ENCODE assay signal across 12 mouse cellular contexts in the genomic region with DNA sequence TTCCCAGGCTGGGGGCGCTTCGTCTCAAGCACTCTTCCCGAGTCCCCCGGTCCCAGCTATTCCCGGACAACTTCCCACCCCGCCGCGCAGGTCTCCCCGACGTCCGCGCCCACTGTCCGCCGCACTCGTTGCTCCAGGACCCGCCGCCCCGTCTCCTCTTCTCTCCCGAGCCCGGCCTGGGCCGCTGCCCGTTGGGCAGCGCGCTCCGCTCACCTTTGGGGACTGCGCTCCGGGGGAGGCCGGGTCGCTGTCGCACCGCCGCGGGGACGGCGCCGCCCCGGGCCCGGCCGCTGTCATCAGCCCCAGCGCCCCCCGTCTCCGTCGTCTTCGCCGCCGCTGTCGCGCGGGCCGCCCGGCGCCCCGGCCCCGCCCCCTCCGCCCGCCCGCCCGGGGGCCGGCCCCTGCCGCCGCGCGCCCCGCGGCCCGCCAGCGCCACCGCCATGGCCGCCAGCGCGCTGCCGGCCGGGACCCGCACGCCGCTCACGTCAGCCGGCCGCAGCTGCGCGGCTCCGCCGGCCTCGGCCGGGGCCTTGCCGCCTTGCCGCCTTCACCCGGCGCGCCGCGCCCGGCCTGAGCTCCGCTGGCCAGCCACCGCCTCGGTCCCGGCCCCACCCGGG. TPM values are rescaled to one million over a fixed set of nuclear protein-coding genes. Genes with fewer than 3 reads are reported as not detected.
DNase-seq lines count a peak whose midpoint lies in the region; ATAC-seq and TF ChIP-seq lines count a peak whose summit lies in the region.
"Not testable (repeated sequence)": the region's sequence is repeated elsewhere in the genome, so short reads cannot be mapped to it uniquely, and the experiment has no call there.
"Had no signal": no experiment of that assay in that cellular context is flagged by ENCODE, and none has a peak within 500 bp of the region (broad histone marks: within the 10 kb centered on the region; RNA-seq: fewer than 3 reads in every experiment).

No protein-coding gene starts in this region.

- not testable (repeated sequence) for H3K4me1 ChIP-seq in forebrain, embryonic 14.5 days (ENCODE audit: control insufficient read depth, insufficient read depth, low read length); heart, embryonic 15.5 days (replicated peaks); limb, embryonic 12.5 days (replicated peaks); liver, postnatal 0 days (ENCODE audit: insufficient read depth); midbrain, embryonic 15.5 days; stomach, embryonic 16.5 days (ENCODE audit: control insufficient read depth, insufficient read depth, low read length)

- TF ChIP-seq EP300 in liver, postnatal 0 days (IDR thresholded peaks at IDR 0.05; ENCODE audit: low read depth), result not testable (repeated sequence)

- not testable (repeated sequence) for H3K4me2 ChIP-seq in forebrain, embryonic 14.5 days (ENCODE audit: low read length); heart, embryonic 15.5 days; limb, embryonic 12.5 days; liver, postnatal 0 days (ENCODE audit: low read depth, low read length); midbrain, embryonic 15.5 days; stomach, embryonic 16.5 days (ENCODE audit: low read depth, low read length)

- H3K27me3 ChIP-seq in forebrain, embryonic 14.5 days (replicated peaks; ENCODE audit: control insufficient read depth, insufficient read depth, low read length); heart, embryonic 15.5 days; limb, embryonic 12.5 days; liver, postnatal 0 days (ENCODE audit: insufficient read depth, low read length); midbrain, embryonic 15.5 days (replicated peaks); stomach, embryonic 16.5 days (ENCODE audit: control insufficient read depth, insufficient read depth, low read length): not testable (repeated sequence)

- H3K9me3 ChIP-seq in forebrain, embryonic 14.5 days (replicated peaks; ENCODE audit: control insufficient read depth, low read length); heart, embryonic 15.5 days (replicated peaks); limb, embryonic 12.5 days; liver, postnatal 0 days (ENCODE audit: low read length); midbrain, embryonic 15.5 days; stomach, embryonic 16.5 days (replicated peaks; ENCODE audit: control insufficient read depth, low read length): not testable (repeated sequence)

- ATAC-seq in common myeloid progenitor, adult 5-6 weeks (replicated peaks; ENCODE audit: low read depth, poor library complexity, severe bottlenecking), result 0 out of 2 replicates have a peak, but pooled peaks have one; percentile 2
- ATAC-seq in forebrain, embryonic 14.5 days, result peak; percentile 78
- ATAC-seq in heart, embryonic 15.5 days (replicated peaks; ENCODE audit: insufficient number of reproducible peaks, insufficient read depth, low FRiP score, low read depth), result peak; percentile 85
- ATAC-seq in inflammation-experienced regulatory T-cells, adult 6 months, result peak; percentile 60
- peak; percentile 71 for ATAC-seq in limb, embryonic 12.5 days (ENCODE audit: insufficient number of reproducible peaks, insufficient read depth, low FRiP score, low TSS enrichment, low read depth)
- ATAC-seq in liver, postnatal 0 days, result peak; percentile 80
- peak; percentile 89 for ATAC-seq in midbrain, embryonic 15.5 days (replicated peaks)
- ATAC-seq in stomach, embryonic 16.5 days (ENCODE audit: insufficient read depth, low FRiP score), result peak; percentile 85

- not testable (repeated sequence) for DNase-seq in forebrain, embryonic 14.5 days (ENCODE audit: low spot score); liver, postnatal 0 days

- not testable (repeated sequence) for TF ChIP-seq CTCF in liver, postnatal 0 days (IDR thresholded peaks at IDR 0.05; ENCODE audit: low read depth)

- H3K36me3 ChIP-seq in forebrain, embryonic 14.5 days (ENCODE audit: control insufficient read depth, insufficient read depth, low read length); heart, embryonic 15.5 days; limb, embryonic 12.5 days; liver, postnatal 0 days (replicated peaks; ENCODE audit: insufficient read depth, low read length); midbrain, embryonic 15.5 days (replicated peaks); stomach, embryonic 16.5 days (ENCODE audit: control insufficient read depth, insufficient read depth, low read length): not testable (repeated sequence)

- not testable (repeated sequence) for H3K9ac ChIP-seq in forebrain, embryonic 14.5 days (ENCODE audit: low read length); heart, embryonic 15.5 days; limb, embryonic 12.5 days (replicated peaks); liver, postnatal 0 days (replicated peaks); midbrain, embryonic 15.5 days; stomach, embryonic 16.5 days (ENCODE audit: low read length)

- not testable (repeated sequence) for H3K27ac ChIP-seq in forebrain, embryonic 14.5 days (ENCODE audit: low read depth, low read length); heart, embryonic 15.5 days; limb, embryonic 12.5 days; liver, postnatal 0 days (ENCODE audit: low read depth); midbrain, embryonic 15.5 days; stomach, embryonic 16.5 days (ENCODE audit: low read length)

- WGBS in forebrain, embryonic 14.5 days, result no CpG with 5 or more reads among the region's 98 CpGs
- no CpG with 5 or more reads among the region's 98 CpGs for WGBS in heart, embryonic 15.5 days
- WGBS in limb, embryonic 12.5 days, result no CpG with 5 or more reads among the region's 98 CpGs
- no CpG with 5 or more reads among the region's 98 CpGs for WGBS in liver, postnatal 0 days (ENCODE audit: insufficient replicate concordance)
- WGBS in midbrain, embryonic 15.5 days, result no CpG with 5 or more reads among the region's 98 CpGs
- no CpG with 5 or more reads among the region's 98 CpGs for WGBS in stomach, embryonic 16.5 days

- not testable (repeated sequence) for H3K4me3 ChIP-seq in forebrain, embryonic 14.5 days (ENCODE audit: low read depth, low read length); heart, embryonic 15.5 days; limb, embryonic 12.5 days (replicated peaks); liver, postnatal 0 days (ENCODE audit: low read depth, low read length); midbrain, embryonic 15.5 days; stomach, embryonic 16.5 days (replicated peaks; ENCODE audit: low read length)

RNA-seq across cellular contexts. Expression of a gene that starts 14.0 kb away (rescaled TPM):
- total RNA-seq in common myeloid progenitor, adult 5-6 weeks (2017), result 2.6 TPM in 1 of 2 replicates, not detected in the other
- polyA plus RNA-seq in forebrain, embryonic 14.5 days (2014; fragmentation: Nextera tagmentation; extraction: Ambion mirVana), result 0.62 and 0.78 TPM in 2 replicates
- polyA plus RNA-seq in heart, embryonic 15.5 days (2015; fragmentation: Nextera tagmentation; extraction: Ambion mirVana), result 0.94 TPM in 1 of 2 replicates, not detected in the other
- polyA plus RNA-seq in inflammation-experienced regulatory T-cells, adult 6 months (2017; shearing (Covaris generic)), result 1 to 10 TPM in 2 of 3 experiments, not detected in 1; 1.8 to 2.0 TPM
- not detected in 2 replicates for polyA plus RNA-seq in limb, embryonic 12.5 days (2016; fragmentation: Nextera tagmentation; extraction: Ambion mirVana)
- 1.8 and 1.9 TPM in 2 replicates for polyA plus RNA-seq in liver, postnatal 0 days (2015; fragmentation: Nextera tagmentation; extraction: Ambion mirVana)
- 1.6 TPM in 1 of 2 replicates, not detected in the other for polyA plus RNA-seq in midbrain, embryonic 15.5 days (2015; fragmentation: Nextera tagmentation; extraction: Ambion mirVana)
- 0.30 TPM in 1 of 2 replicates, not detected in the other for polyA plus RNA-seq in stomach, embryonic 16.5 days (2015; fragmentation: Nextera tagmentation; extraction: Ambion mirVana)
- total RNA-seq: adrenal gland, postnatal 10 days; layer of hippocampus, postnatal 25 days; left cerebral cortex, postnatal 36 days; monocyte, adult 5-6 weeks had no signal

RNA-seq across cellular contexts. Expression of a gene that starts 14.4 kb away (rescaled TPM):
- total RNA-seq in common myeloid progenitor, adult 5-6 weeks (2017), result 8.2 and 9.0 TPM in 2 replicates
- 5.0 and 8.2 TPM in 2 replicates for polyA plus RNA-seq in forebrain, embryonic 14.5 days (2014; fragmentation: Nextera tagmentation; extraction: Ambion mirVana)
- polyA plus RNA-seq in heart, embryonic 15.5 days (2015; fragmentation: Nextera tagmentation; extraction: Ambion mirVana), result 5.4 and 7.1 TPM in 2 replicates
- polyA plus RNA-seq in inflammation-experienced regulatory T-cells, adult 6 months (2017; shearing (Covaris generic)), result 10 to 100 TPM; 41.8 to 63.4 (median 58.7) TPM
- 10.4 and 14.9 TPM in 2 replicates for polyA plus RNA-seq in limb, embryonic 12.5 days (2016; fragmentation: Nextera tagmentation; extraction: Ambion mirVana)
- 3.3 and 3.9 TPM in 2 replicates for polyA plus RNA-seq in liver, postnatal 0 days (2015; fragmentation: Nextera tagmentation; extraction: Ambion mirVana)
- 8.3 and 9.6 TPM in 2 replicates for polyA plus RNA-seq in midbrain, embryonic 15.5 days (2015; fragmentation: Nextera tagmentation; extraction: Ambion mirVana)
- 6.4 and 7.6 TPM in 2 replicates for polyA plus RNA-seq in stomach, embryonic 16.5 days (2015; fragmentation: Nextera tagmentation; extraction: Ambion mirVana)

RNA-seq across cellular contexts. Expression of a gene that starts 17.3 kb away (rescaled TPM):
- 0.39 and 2.5 TPM in 2 replicates for total RNA-seq in common myeloid progenitor, adult 5-6 weeks (2017)
- polyA plus RNA-seq in forebrain, embryonic 14.5 days (2014; fragmentation: Nextera tagmentation; extraction: Ambion mirVana), result 6.7 and 7.0 TPM in 2 replicates
- 4.7 and 5.4 TPM in 2 replicates for polyA plus RNA-seq in heart, embryonic 15.5 days (2015; fragmentation: Nextera tagmentation; extraction: Ambion mirVana)
- 10 to 100 TPM in 1 of 3 experiments, 1 to 10 TPM in 2; 5.0 to 12.9 (median 8.2) TPM for polyA plus RNA-seq in inflammation-experienced regulatory T-cells, adult 6 months (2017; shearing (Covaris generic))
- polyA plus RNA-seq in limb, embryonic 12.5 days (2016; fragmentation: Nextera tagmentation; extraction: Ambion mirVana), result 5.5 and 6.9 TPM in 2 replicates
- 2.7 and 3.7 TPM in 2 replicates for polyA plus RNA-seq in liver, postnatal 0 days (2015; fragmentation: Nextera tagmentation; extraction: Ambion mirVana)
- polyA plus RNA-seq in midbrain, embryonic 15.5 days (2015; fragmentation: Nextera tagmentation; extraction: Ambion mirVana), result 9.9 and 10.5 TPM in 2 replicates
- polyA plus RNA-seq in stomach, embryonic 16.5 days (2015; fragmentation: Nextera tagmentation; extraction: Ambion mirVana), result 5.6 and 6.9 TPM in 2 replicates

RNA-seq across cellular contexts. Expression of a gene that starts 31.6 kb away (rescaled TPM):
- 105 and 124 TPM in 2 replicates for total RNA-seq in common myeloid progenitor, adult 5-6 weeks (2017)
- polyA plus RNA-seq in forebrain, embryonic 14.5 days (2014; fragmentation: Nextera tagmentation; extraction: Ambion mirVana), result 23.7 TPM in 2 replicates
- 21.2 and 28.1 TPM in 2 replicates for polyA plus RNA-seq in heart, embryonic 15.5 days (2015; fragmentation: Nextera tagmentation; extraction: Ambion mirVana)
- 10 to 100 TPM in 1 of 3 experiments, 1 to 10 TPM in 2; 8.9 to 13.4 (median 9.3) TPM for polyA plus RNA-seq in inflammation-experienced regulatory T-cells, adult 6 months (2017; shearing (Covaris generic))
- polyA plus RNA-seq in limb, embryonic 12.5 days (2016; fragmentation: Nextera tagmentation; extraction: Ambion mirVana), result 29.4 and 34.7 TPM in 2 replicates
- 37.3 and 40.6 TPM in 2 replicates for polyA plus RNA-seq in liver, postnatal 0 days (2015; fragmentation: Nextera tagmentation; extraction: Ambion mirVana)
- polyA plus RNA-seq in midbrain, embryonic 15.5 days (2015; fragmentation: Nextera tagmentation; extraction: Ambion mirVana), result 15.9 and 16.0 TPM in 2 replicates
- 32.9 and 34.4 TPM in 2 replicates for polyA plus RNA-seq in stomach, embryonic 16.5 days (2015; fragmentation: Nextera tagmentation; extraction: Ambion mirVana)

RNA-seq across cellular contexts. Expression of a gene that starts 48.4 kb away (rescaled TPM):
- 24.0 and 48.0 TPM in 2 replicates for total RNA-seq in common myeloid progenitor, adult 5-6 weeks (2017)
- 54.7 and 67.5 TPM in 2 replicates for polyA plus RNA-seq in forebrain, embryonic 14.5 days (2014; fragmentation: Nextera tagmentation; extraction: Ambion mirVana)
- polyA plus RNA-seq in heart, embryonic 15.5 days (2015; fragmentation: Nextera tagmentation; extraction: Ambion mirVana), result 51.9 and 64.6 TPM in 2 replicates
- 100 to 1,000 TPM in 2 of 3 experiments, 10 to 100 TPM in 1; 86.6 to 207 (median 188) TPM for polyA plus RNA-seq in inflammation-experienced regulatory T-cells, adult 6 months (2017; shearing (Covaris generic))
- polyA plus RNA-seq in limb, embryonic 12.5 days (2016; fragmentation: Nextera tagmentation; extraction: Ambion mirVana), result 104 and 111 TPM in 2 replicates
- 24.2 and 27.2 TPM in 2 replicates for polyA plus RNA-seq in liver, postnatal 0 days (2015; fragmentation: Nextera tagmentation; extraction: Ambion mirVana)
- polyA plus RNA-seq in midbrain, embryonic 15.5 days (2015; fragmentation: Nextera tagmentation; extraction: Ambion mirVana), result 85.6 and 91.8 TPM in 2 replicates
- 65.3 and 72.4 TPM in 2 replicates for polyA plus RNA-seq in stomach, embryonic 16.5 days (2015; fragmentation: Nextera tagmentation; extraction: Ambion mirVana)

Comparison
In these comparisons a context has a peak if more than half of its experiments do, and no peak if none do; other contexts are left out.
1. ATAC-seq: peak in every context shown above with its lines; median percentile 89 in midbrain, embryonic 15.5 days; 85 in heart, embryonic 15.5 days; 85 in stomach, embryonic 16.5 days; 80 in liver, postnatal 0 days; 78 in forebrain, embryonic 14.5 days; 71 in limb, embryonic 12.5 days; 60 in inflammation-experienced regulatory T-cells, adult 6 months; 2 in common myeloid progenitor, adult 5-6 weeks.